In the genomic region with DNA sequence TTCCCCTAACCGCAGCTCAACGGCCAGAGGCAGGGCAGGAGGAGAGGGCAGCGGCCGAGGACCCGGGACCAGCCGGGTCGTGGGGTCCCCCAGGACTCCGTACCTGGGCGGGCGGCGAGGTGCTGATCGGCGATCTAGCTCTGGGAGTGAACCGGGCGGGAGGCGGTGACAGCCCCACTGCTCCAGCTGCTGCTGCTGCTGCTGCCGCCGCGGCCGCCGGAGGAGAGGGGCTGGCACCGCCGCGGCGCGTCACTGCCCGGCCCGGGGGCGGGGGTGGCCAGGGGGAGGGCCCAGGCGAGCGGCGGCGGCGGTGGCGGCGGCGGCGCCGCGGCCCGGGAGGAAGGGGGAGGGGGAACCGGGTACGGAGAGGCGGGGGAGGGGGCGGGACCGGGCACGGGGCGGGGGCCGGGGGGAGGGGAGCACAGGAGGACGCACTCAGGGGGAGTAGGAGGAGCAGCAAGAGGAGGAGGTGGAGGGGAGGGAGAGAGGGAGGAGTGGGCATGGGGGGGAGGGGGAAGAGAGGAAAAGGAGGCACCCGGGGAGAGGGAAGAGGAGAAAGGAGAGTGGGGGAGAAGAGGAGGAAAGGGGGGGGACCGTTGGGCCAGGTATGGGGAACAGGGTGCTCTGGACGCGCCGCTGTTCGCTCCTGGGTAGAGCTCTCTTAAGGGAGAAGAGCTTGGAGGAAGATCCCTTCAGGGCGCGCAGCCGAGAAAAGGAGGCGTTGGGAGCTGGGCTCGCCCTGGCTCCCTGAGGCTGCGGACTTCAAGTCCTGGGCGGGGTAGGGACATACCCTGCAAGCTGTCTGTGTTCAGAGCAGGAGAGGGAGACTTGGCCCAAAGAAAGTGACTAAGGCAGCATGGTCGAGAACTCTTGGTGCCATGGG, we compare ENCODE assay signal across 9 mouse cellular contexts. TPM values are rescaled to one million over a fixed set of nuclear protein-coding genes. Genes with fewer than 3 reads are reported as not detected.
DNase-seq lines count a peak whose midpoint lies in the region; ATAC-seq and TF ChIP-seq lines count a peak whose summit lies in the region.
"Had no signal": no experiment of that assay in that cellular context is flagged by ENCODE, and none has a peak within 500 bp of the region (broad histone marks: within the 10 kb centered on the region; RNA-seq: fewer than 3 reads in every experiment).

No protein-coding gene starts in this region.

- DNase-seq in brain, adult 2 months (ENCODE audit: low read depth, low spot score): peak; percentile 73
- DNase-seq in forebrain, embryonic 14.5 days (ENCODE audit: low spot score): peak; percentile 92
- peak; percentile 73 for DNase-seq in heart, postnatal 36 days
- peak; percentile 60 to 75 for DNase-seq in layer of hippocampus, postnatal 10 days (ENCODE audit: low spot score in 2 of 2)
- DNase-seq in lung, postnatal 25 days (ENCODE audit: low spot score): peak; percentile 70
- DNase-seq in ovary, postnatal 36 days (ENCODE audit: low spot score): peak; percentile 78
- peak; percentile 55 to 71 for DNase-seq in thymus, postnatal 36 days

- H3K27ac ChIP-seq in ES-Bruce4 (ENCODE audit: insufficient read depth, low read length): no peak overlapping the region
- H3K27ac ChIP-seq in forebrain, embryonic 14.5 days (ENCODE audit: low read depth, low read length): peak overlapping the region; percentile 98

- peak overlapping the region; percentile 65 for H3K4me3 ChIP-seq in ES-Bruce4 (ENCODE audit: low read depth, low read length)
- H3K4me3 ChIP-seq in forebrain, embryonic 14.5 days (ENCODE audit: low read depth, low read length): peak overlapping the region; percentile 91

- WGBS in forebrain, embryonic 14.5 days: under 1% methylated on average over 31 of the region's 64 CpGs

- H3K4me2 ChIP-seq in forebrain, embryonic 14.5 days (ENCODE audit: low read length): peak overlapping the region; percentile 98

- no peak for TF ChIP-seq CTCF in ES-Bruce4 (IDR thresholded peaks at IDR 0.05; ENCODE audit: low read depth, low read length)

- TF ChIP-seq EP300 in ES-Bruce4 (IDR thresholded peaks at IDR 0.05; ENCODE audit: insufficient read depth, low read depth, low read length): no peak

- H3K9me3 ChIP-seq in ES-Bruce4 (replicated peaks; ENCODE audit: control insufficient read depth, insufficient read depth, low read length, poor library complexity, severe bottlenecking): no peaks in the 10 kb centered on the region
- H3K9me3 ChIP-seq in forebrain, embryonic 14.5 days (replicated peaks; ENCODE audit: control insufficient read depth, low read length): no peaks in the 10 kb centered on the region

- intact Hi-C loops in heart, postnatal 36 days (cut with DNase I): loop anchor here (2.0 to 5.0 kb wide), 3 partner anchors 94 to 297 kb away; a partner anchor contains a TSS

- peaks cover 9% of the 10 kb centered on the region for H3K4me1 ChIP-seq in ES-Bruce4 (ENCODE audit: control insufficient read depth, insufficient read depth, low read length)
- H3K4me1 ChIP-seq in forebrain, embryonic 14.5 days (ENCODE audit: control insufficient read depth, insufficient read depth, low read length): peaks cover 28% of the 10 kb centered on the region

- ATAC-seq in forebrain, embryonic 14.5 days: peak; percentile 71

- no peaks in the 10 kb centered on the region for H3K27me3 ChIP-seq in ES-Bruce4 (ENCODE audit: control insufficient read depth, insufficient read depth, low read length, poor library complexity, severe bottlenecking)
- no peaks in the 10 kb centered on the region for H3K27me3 ChIP-seq in forebrain, embryonic 14.5 days (replicated peaks; ENCODE audit: control insufficient read depth, insufficient read depth, low read length)

- H3K36me3 ChIP-seq in ES-Bruce4 (ENCODE audit: control insufficient read depth, insufficient read depth, low read length, poor library complexity, severe bottlenecking): no peaks in the 10 kb centered on the region
- H3K36me3 ChIP-seq in forebrain, embryonic 14.5 days (ENCODE audit: control insufficient read depth, insufficient read depth, low read length): no peaks in the 10 kb centered on the region

- TF ChIP-seq POLR2A in ES-Bruce4 (IDR thresholded peaks at IDR 0.05; ENCODE audit: insufficient read depth, low read length): no peak

- peak overlapping the region; percentile 65 for H3K9ac ChIP-seq in ES-Bruce4 (ENCODE audit: low read depth, poor library complexity, severe bottlenecking)
- H3K9ac ChIP-seq in forebrain, embryonic 14.5 days (ENCODE audit: low read length): peak overlapping the region; percentile 96

RNA-seq across cellular contexts. Expression of a gene that starts 48.1 kb away (rescaled TPM):
- not detected in 2 replicates for polyA plus RNA-seq in ES-Bruce4 (2011; ENCODE audit: insufficient read depth, insufficient read length, low read depth, missing spikeins)
- not detected in 2 replicates for polyA plus RNA-seq in forebrain, embryonic 14.5 days (2014; fragmentation: Nextera tagmentation; extraction: Ambion mirVana)
- total RNA-seq in heart, postnatal 36 days (2021): not detected
- total RNA-seq in layer of hippocampus, postnatal 10 days (2021): not detected
- total RNA-seq: hematopoietic stem cell, adult 5-6 weeks had no signal
